Mouse (Mus musculus): Measurements from ENCODE around the gene Irak4. TPM values are rescaled to one million over a fixed set of nuclear protein-coding genes. Genes with fewer than 3 reads are reported as not detected.

Gene Irak4
- total and polyA plus RNA-seq, 3 experiments: 6.7 to 9.4 TPM; not detected in 1

- no peak overlapping the region for H3K27ac ChIP-seq (ENCODE audit: control insufficient read depth, low read depth, low read length)
- DNase-seq (ENCODE audit: low read depth, low spot score): no peak
- no peaks in the 10 kb centered on the region for H3K27me3 ChIP-seq (ENCODE audit: control insufficient read depth in 1 of 2, insufficient read depth in 2 of 2, low read length in 2 of 2)
- H3K36me3 ChIP-seq (ENCODE audit: control insufficient read depth in 1 of 2, insufficient read depth in 2 of 2, low read length in 2 of 2): peaks cover 2 to 50% of the 10 kb centered on the region in 2 experiments; a peak in 3 of 4 replicates
- H3K79me2 ChIP-seq (ENCODE audit: control insufficient read depth, insufficient read depth, low read length, poor library complexity): peaks cover 2% of the 10 kb centered on the region
- no peak overlapping the region for H3K9ac ChIP-seq (ENCODE audit: control insufficient read depth, low read depth, low read length, poor library complexity, severe bottlenecking)
- no peaks in the 10 kb centered on the region; a peak in 1 of 4 replicates for H3K4me1 ChIP-seq (ENCODE audit: control insufficient read depth in 1 of 2, insufficient read depth in 2 of 2, low read length in 2 of 2)
- no peak overlapping the region for H3K4me3 ChIP-seq (ENCODE audit: control insufficient read depth in 1 of 2, insufficient read depth in 1 of 2, low read depth in 2 of 2, low read length in 2 of 2)
- no peaks in the 10 kb centered on the region for H3K9me3 ChIP-seq (replicated peaks; ENCODE audit: insufficient read depth, low read length)
- TF ChIP-seq USF1 (IDR thresholded peaks at IDR 0.05; ENCODE audit: low read depth, low read length) (no peak), MAFK (IDR thresholded peaks at IDR 0.05; ENCODE audit: borderline replicate concordance, low read depth, low read length) (peak; percentile 93), ETS1 (IDR thresholded peaks at IDR 0.05; ENCODE audit: low read depth, low read length) (no peak), GABPA (IDR thresholded peaks at IDR 0.05; ENCODE audit: low read depth, low read length) (no peak), JUND (IDR thresholded peaks at IDR 0.05; ENCODE audit: low read depth, low read length) (no peak)
Measured at GRCm38 (mm10) chr15:94582000-94582593, 38.7 kb downstream of the Irak4 start.

GRCm38 (mm10) chr15:94583153-94583552 is 39.7 kb downstream of the Irak4 start:
- Histone ChIP-seq H3K79me2 (ENCODE audit: control insufficient read depth, insufficient read depth, low read length, poor library complexity) (peaks cover 5% of the 10 kb centered on the region), H3K4me1 (ENCODE audit: control insufficient read depth in 1 of 2, insufficient read depth in 2 of 2, low read length in 2 of 2) (peaks cover 2 to 4% of the 10 kb centered on the region in 2 experiments), H3K9ac (ENCODE audit: control insufficient read depth, low read depth, low read length, poor library complexity, severe bottlenecking) (no peak overlapping the region), H3K27me3 (ENCODE audit: control insufficient read depth in 1 of 2, insufficient read depth in 2 of 2, low read length in 2 of 2) (no peaks in the 10 kb centered on the region), H3K27ac (ENCODE audit: control insufficient read depth, low read depth, low read length) (no peak overlapping the region), H3K36me3 (ENCODE audit: control insufficient read depth in 1 of 2, insufficient read depth in 2 of 2, low read length in 2 of 2) (peaks cover 7 to 50% of the 10 kb centered on the region in 2 experiments), H3K4me3 (ENCODE audit: control insufficient read depth in 1 of 2, insufficient read depth in 1 of 2, low read depth in 2 of 2, low read length in 2 of 2) (no peak overlapping the region), H3K9me3 (replicated peaks; ENCODE audit: insufficient read depth, low read length) (no peaks in the 10 kb centered on the region)
- TF ChIP-seq ZMIZ1 (IDR thresholded peaks at IDR 0.05; ENCODE audit: low read depth, low read length) (no peak), ZC3H11A (IDR thresholded peaks at IDR 0.05; ENCODE audit: low read depth, low read length) (no peak), HCFC1 (IDR thresholded peaks at IDR 0.05; ENCODE audit: low read depth, low read length) (no peak), POLR2AphosphoS5 (IDR thresholded peaks at IDR 0.05; ENCODE audit: borderline replicate concordance, low read depth, low read length) (no peak), MXI1 (IDR thresholded peaks at IDR 0.05; ENCODE audit: low read depth, low read length) (no peak), MYB (IDR thresholded peaks at IDR 0.05; ENCODE audit: low read depth, low read length) (no peak), NELFE (IDR thresholded peaks at IDR 0.05; ENCODE audit: low read depth, low read length) (no peak), EP300 (IDR thresholded peaks at IDR 0.05; ENCODE audit: low read depth in 1 of 2, low read length in 2 of 2) (no peak), MAX (IDR thresholded peaks at IDR 0.05; ENCODE audit: low read length) (no peak), RAD21 (IDR thresholded peaks at IDR 0.05; ENCODE audit: low read depth, low read length) (no peak), ZNF384 (IDR thresholded peaks at IDR 0.05; ENCODE audit: low read depth, low read length) (no peak), GABPA (IDR thresholded peaks at IDR 0.05; ENCODE audit: low read depth, low read length) (no peak), NRF1 (IDR thresholded peaks at IDR 0.05; ENCODE audit: insufficient read depth, low read depth, low read length, poor library complexity, severe bottlenecking) (no peak)
- DNase-seq (ENCODE audit: low read depth, low spot score): no peak
